Mouse (Mus musculus): ENCODE measurements around the gene Snn. TPM values are rescaled to one million over a fixed set of nuclear protein-coding genes. Genes with fewer than 3 reads are reported as not detected.

The Snn gene
- polyA plus RNA-seq, 1 experiment from 2014 or later: 133 TPM

- no peak overlapping the region for H3K9ac ChIP-seq (replicated peaks)
- 80% methylated on average over 3 of the region's 3 CpGs for WGBS
- no peak overlapping the region for H3K4me2 ChIP-seq (replicated peaks)
These were observed 35.9 kb upstream of the Snn start for GRCm38 (mm10) chr16:11024841-11025240.

GRCm38 (mm10) chr16:11028206-11028605, 32.5 kb upstream of the Snn start:
- H3K27me3 ChIP-seq: no peaks in the 10 kb centered on the region
- no peaks in the 10 kb centered on the region for H3K36me3 ChIP-seq
- ATAC-seq: no peak
- H3K4me2 ChIP-seq (replicated peaks): no peak overlapping the region
- no peaks in the 10 kb centered on the region for H3K4me1 ChIP-seq (replicated peaks)
- no peak overlapping the region for H3K9ac ChIP-seq (replicated peaks)
- WGBS: 87% methylated on average over 7 of the region's 7 CpGs
- no peaks in the 10 kb centered on the region for H3K9me3 ChIP-seq
- H3K4me3 ChIP-seq (replicated peaks): no peak overlapping the region
- no peak overlapping the region for H3K27ac ChIP-seq

More at GRCm38 (mm10) chr16:11024841-11025240, 35.9 kb upstream of the Snn start:
- Histone ChIP-seq H3K4me3 (replicated peaks) (no peak overlapping the region), H3K27me3 (no peaks in the 10 kb centered on the region), H3K36me3 (no peaks in the 10 kb centered on the region), H3K9me3 (no peaks in the 10 kb centered on the region), H3K27ac (no peak overlapping the region), H3K4me1 (replicated peaks) (0 out of 2 replicates have a peak, but pooled peaks cover 8% of the 10 kb centered on the region)
- ATAC-seq: no peak

- Histone ChIP-seq H3K27me3 (no peaks in the 10 kb centered on the region), H3K4me3 (replicated peaks) (no peak overlapping the region), H3K4me1 (replicated peaks) (no peaks in the 10 kb centered on the region), H3K36me3 (no peaks in the 10 kb centered on the region), H3K27ac (no peak overlapping the region), H3K9ac (replicated peaks) (no peak overlapping the region), H3K9me3 (no peaks in the 10 kb centered on the region), H3K4me2 (replicated peaks) (no peak overlapping the region)
- 81% methylated on average over 4 of the region's 4 CpGs for WGBS
- ATAC-seq: no peak
These were observed 29.9 kb upstream of the Snn start for GRCm38 (mm10) chr16:11030844-11031243.

DNA sequence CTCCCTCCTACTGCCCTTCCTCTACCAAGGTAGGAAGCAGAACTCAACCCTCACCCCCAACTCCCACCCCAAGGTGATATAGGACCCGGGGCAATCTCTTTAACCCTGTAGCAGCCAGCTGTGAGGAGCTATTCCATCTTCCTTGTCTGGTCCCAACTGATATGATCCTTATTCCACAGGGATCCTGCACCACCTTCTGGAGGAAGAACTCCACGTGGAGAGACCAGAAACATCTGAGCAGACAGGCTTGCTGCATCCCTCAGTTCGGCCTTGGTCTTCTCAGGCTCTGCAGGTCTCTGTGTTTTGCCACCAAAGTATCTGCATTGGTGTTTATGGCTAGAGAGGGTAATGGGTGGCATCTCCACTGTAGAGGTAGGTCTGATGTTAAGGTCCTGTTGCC, 29.4 kb upstream of the Snn start:
- WGBS: 68% methylated on average over 3 of the region's 3 CpGs

DNA sequence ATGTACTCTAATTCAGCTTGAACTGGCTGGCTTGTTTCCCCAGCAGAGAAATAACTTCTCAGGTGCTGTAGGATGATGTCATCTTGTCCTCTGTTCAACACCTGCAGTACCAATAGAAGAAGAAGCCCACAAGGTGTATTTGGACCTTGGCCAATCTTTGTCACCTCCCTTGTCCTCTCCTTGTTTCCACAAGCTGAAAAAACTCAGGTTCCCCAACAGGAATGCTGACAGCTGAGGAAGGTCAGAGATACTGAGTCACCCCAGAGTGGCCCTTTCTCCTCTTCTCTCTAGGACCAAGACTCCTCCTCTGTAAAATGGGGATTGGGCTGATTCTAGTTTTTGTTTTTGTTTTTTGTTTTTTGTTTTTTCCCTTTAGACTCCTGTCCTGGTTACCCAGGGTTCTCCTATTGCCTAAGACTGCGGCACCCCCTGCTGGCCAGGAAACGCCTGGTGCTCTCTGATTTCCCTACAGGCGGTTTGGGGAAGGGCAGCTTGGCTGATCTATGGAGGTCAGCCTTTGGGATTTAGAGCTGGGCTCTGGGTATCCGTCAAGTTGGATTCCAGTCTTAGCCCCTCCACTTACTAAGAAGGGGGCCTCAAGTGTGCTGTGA, 26.4 kb upstream of the Snn start:
- H3K27me3 ChIP-seq: no peaks in the 10 kb centered on the region
- H3K27ac ChIP-seq: no peak overlapping the region
- WGBS: 2% methylated on average over 4 of the region's 4 CpGs
- no peaks in the 10 kb centered on the region for H3K9me3 ChIP-seq
- H3K4me3 ChIP-seq (replicated peaks): no peak overlapping the region
- no peak overlapping the region for H3K4me2 ChIP-seq (replicated peaks)
- H3K4me1 ChIP-seq (replicated peaks): no peaks in the 10 kb centered on the region
- H3K36me3 ChIP-seq: no peaks in the 10 kb centered on the region
- H3K9ac ChIP-seq (replicated peaks): no peak overlapping the region
- ATAC-seq: peak; percentile 40; the same call in 1 of the 2 replicates

More for the DNA sequence above, 29.4 kb upstream of the Snn start:
- H3K9ac ChIP-seq (replicated peaks): no peak overlapping the region
- no peak overlapping the region for H3K27ac ChIP-seq
- no peaks in the 10 kb centered on the region for H3K4me1 ChIP-seq (replicated peaks)
- no peaks in the 10 kb centered on the region for H3K27me3 ChIP-seq
- no peaks in the 10 kb centered on the region for H3K9me3 ChIP-seq
- no peaks in the 10 kb centered on the region for H3K36me3 ChIP-seq
- no peak overlapping the region for H3K4me2 ChIP-seq (replicated peaks)
- no peak overlapping the region for H3K4me3 ChIP-seq (replicated peaks)
- no peak for ATAC-seq

DNA sequence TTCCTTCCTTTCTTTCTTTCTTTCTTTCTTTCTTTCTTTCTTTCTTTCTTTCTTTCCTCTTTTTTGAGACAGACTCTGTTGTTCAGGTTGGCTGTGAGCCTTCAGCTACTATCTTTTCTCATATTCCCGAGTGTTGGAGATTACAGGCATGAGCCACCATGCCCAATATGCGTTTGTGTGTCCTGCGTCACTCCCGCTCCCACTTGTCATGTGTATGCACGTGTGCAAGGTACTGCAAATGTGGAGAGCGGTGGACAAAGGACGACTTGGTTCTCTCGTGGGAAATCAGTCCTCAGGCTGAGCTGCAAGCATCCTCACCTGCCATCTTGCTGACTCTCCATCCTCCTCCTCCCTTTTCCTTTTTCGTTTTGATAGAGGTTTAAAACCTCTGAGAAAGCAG, 25.5 kb upstream of the Snn start:
- Histone ChIP-seq H3K4me2 (replicated peaks) (no peak overlapping the region), H3K4me3 (replicated peaks) (no peak overlapping the region), H3K9me3 (no peaks in the 10 kb centered on the region), H3K9ac (replicated peaks) (no peak overlapping the region), H3K36me3 (no peaks in the 10 kb centered on the region), H3K27ac (no peak overlapping the region), H3K4me1 (replicated peaks) (no peaks in the 10 kb centered on the region), H3K27me3 (no peaks in the 10 kb centered on the region)
- no peak for ATAC-seq
- WGBS: 87% methylated on average over 9 of the region's 9 CpGs

DNA sequence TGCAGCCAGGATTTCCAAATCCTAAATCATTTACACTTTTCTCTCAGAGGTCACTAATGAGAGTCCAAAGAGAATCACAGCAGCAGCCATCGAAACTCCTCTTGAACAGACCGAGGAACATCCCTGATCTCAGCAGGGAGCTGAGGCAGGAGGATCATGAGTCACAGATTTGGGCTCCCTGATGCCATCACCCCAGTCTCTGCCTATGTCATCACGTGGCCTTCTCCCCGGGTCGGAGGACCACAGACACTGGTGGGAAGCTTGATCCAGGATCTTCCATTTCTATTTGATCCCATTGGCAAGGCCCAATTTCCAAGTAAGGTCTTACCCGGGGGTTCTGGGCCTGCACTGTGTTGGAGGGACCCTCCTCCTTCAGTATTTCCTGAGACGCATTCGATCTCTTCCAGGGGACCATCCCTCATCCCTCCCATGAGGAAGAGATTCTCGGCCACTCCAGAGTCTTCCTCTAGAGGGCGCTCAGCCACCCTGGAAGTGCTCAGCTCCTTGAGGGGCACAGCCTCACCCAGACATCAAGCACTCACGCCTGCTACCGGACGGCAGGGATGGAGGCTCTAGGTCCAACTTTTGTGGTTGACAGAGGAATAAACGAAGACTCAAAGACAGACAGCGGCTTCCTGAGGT, 24.8 kb upstream of the Snn start:
- no peak overlapping the region for H3K27ac ChIP-seq
- no peak overlapping the region for H3K9ac ChIP-seq (replicated peaks)
- H3K4me1 ChIP-seq (replicated peaks): no peaks in the 10 kb centered on the region
- WGBS: 27% methylated on average over 15 of the region's 15 CpGs
- no peak overlapping the region for H3K4me2 ChIP-seq (replicated peaks)
- ATAC-seq: peak; percentile 59
- H3K4me3 ChIP-seq (replicated peaks): no peak overlapping the region
- H3K36me3 ChIP-seq: no peaks in the 10 kb centered on the region
- H3K9me3 ChIP-seq: no peaks in the 10 kb centered on the region
- no peaks in the 10 kb centered on the region for H3K27me3 ChIP-seq

DNA sequence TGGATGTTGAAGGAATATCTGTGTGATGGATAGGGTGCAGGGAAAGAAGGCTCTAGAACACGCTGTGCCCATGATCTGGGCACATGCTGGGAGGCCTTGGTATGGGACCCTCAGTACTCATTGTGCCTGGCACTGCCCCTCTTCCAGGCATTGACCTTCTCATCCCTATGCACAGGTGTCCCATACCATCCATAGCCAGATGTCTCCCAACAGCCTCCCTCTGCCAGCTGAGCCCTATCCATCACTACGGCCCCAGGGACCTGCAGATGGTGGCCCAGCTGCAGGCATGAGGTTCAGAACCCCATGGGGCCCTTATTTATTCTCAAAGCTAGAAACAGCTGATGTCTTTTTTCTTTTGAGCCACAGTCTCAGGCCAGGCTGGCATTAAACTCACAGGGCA, 20.1 kb upstream of the Snn start:
- no peaks in the 10 kb centered on the region for H3K4me1 ChIP-seq (replicated peaks)
- H3K27ac ChIP-seq: no peak overlapping the region
- H3K4me2 ChIP-seq (replicated peaks): no peak overlapping the region
- H3K4me3 ChIP-seq (replicated peaks): no peak overlapping the region
- H3K27me3 ChIP-seq: no peaks in the 10 kb centered on the region
- WGBS: 86% methylated on average over 2 of the region's 2 CpGs
- no peak for ATAC-seq
- H3K36me3 ChIP-seq: no peaks in the 10 kb centered on the region
- no peaks in the 10 kb centered on the region for H3K9me3 ChIP-seq
- H3K9ac ChIP-seq (replicated peaks): no peak overlapping the region

DNA sequence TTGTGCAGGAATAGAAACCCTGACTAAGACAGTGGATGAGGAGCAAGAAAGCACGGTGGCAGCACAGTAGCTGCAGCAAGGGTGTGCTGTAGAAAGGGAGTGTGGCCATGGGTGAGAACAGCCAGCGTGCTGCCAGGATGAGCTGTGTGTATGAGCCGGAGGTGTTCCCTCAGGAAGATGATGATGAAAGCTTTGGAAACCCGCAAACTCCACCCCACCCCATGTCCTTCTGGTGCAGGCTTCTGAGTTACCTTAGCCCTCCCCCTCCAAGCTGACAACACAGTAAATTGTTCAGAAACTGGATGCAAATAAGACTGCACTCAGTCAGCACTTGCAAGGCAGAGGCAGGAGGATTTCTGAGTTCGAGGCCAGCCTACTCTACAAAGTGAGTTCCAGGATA, 17.5 kb upstream of the Snn start:
- ATAC-seq: no peak
- 88% methylated on average over 5 of the region's 5 CpGs for WGBS

GRCm38 (mm10) chr16:11046437-11046836, 14.3 kb upstream of the Snn start:
- H3K27ac ChIP-seq: no peak overlapping the region
- no peaks in the 10 kb centered on the region for H3K36me3 ChIP-seq
- H3K9ac ChIP-seq (replicated peaks): no peak overlapping the region
- H3K4me1 ChIP-seq (replicated peaks): no peaks in the 10 kb centered on the region
- no peaks in the 10 kb centered on the region for H3K9me3 ChIP-seq
- 85% methylated on average over 7 of the region's 7 CpGs for WGBS
- H3K27me3 ChIP-seq: no peaks in the 10 kb centered on the region
- no peak overlapping the region for H3K4me2 ChIP-seq (replicated peaks)
- no peak for ATAC-seq
- H3K4me3 ChIP-seq (replicated peaks): no peak overlapping the region

More for the DNA sequence above, 17.5 kb upstream of the Snn start:
- H3K36me3 ChIP-seq: no peaks in the 10 kb centered on the region
- H3K27ac ChIP-seq: no peak overlapping the region
- no peak overlapping the region for H3K4me3 ChIP-seq (replicated peaks)
- H3K4me2 ChIP-seq (replicated peaks): no peak overlapping the region
- H3K9ac ChIP-seq (replicated peaks): no peak overlapping the region
- H3K9me3 ChIP-seq: no peaks in the 10 kb centered on the region
- H3K4me1 ChIP-seq (replicated peaks): no peaks in the 10 kb centered on the region
- H3K27me3 ChIP-seq: no peaks in the 10 kb centered on the region

DNA sequence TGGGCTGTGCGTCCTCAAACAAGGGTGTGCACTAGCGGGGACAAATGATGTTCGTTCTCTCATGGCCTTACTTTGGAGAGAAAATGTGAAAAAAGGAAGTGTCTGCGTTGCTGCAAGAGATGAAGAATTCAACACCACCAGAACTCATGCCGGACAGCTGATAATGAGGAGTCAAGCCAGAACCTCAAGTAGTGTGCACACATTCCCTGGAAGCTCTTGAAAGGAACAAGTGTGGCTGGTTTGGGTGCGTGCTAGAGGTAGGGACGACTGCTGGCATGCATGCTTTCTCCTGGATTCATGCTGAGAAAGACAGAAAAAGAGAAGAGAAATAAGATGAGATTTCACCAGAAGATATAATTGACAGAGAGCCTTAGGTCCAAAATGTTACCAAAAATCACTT, 13.6 kb upstream of the Snn start:
- H3K9ac ChIP-seq (replicated peaks): no peak overlapping the region
- WGBS: 88% methylated on average over 7 of the region's 7 CpGs
- no peak for ATAC-seq

GRCm38 (mm10) chr16:11050226-11050625, 10.5 kb upstream of the Snn start:
- H3K27me3 ChIP-seq: no peaks in the 10 kb centered on the region
- ATAC-seq: no peak
- H3K9me3 ChIP-seq: no peaks in the 10 kb centered on the region
- H3K4me2 ChIP-seq (replicated peaks): no peak overlapping the region
- H3K27ac ChIP-seq: no peak overlapping the region
- H3K4me1 ChIP-seq (replicated peaks): no peaks in the 10 kb centered on the region
- H3K9ac ChIP-seq (replicated peaks): no peak overlapping the region
- 78% methylated on average over 2 of the region's 2 CpGs for WGBS
- no peaks in the 10 kb centered on the region for H3K36me3 ChIP-seq
- H3K4me3 ChIP-seq (replicated peaks): no peak overlapping the region

More for the DNA sequence above, 13.6 kb upstream of the Snn start:
- no peaks in the 10 kb centered on the region for H3K9me3 ChIP-seq
- H3K4me2 ChIP-seq (replicated peaks): no peak overlapping the region
- H3K36me3 ChIP-seq: no peaks in the 10 kb centered on the region
- no peaks in the 10 kb centered on the region for H3K27me3 ChIP-seq
- no peak overlapping the region for H3K27ac ChIP-seq
- H3K4me3 ChIP-seq (replicated peaks): no peak overlapping the region
- no peaks in the 10 kb centered on the region for H3K4me1 ChIP-seq (replicated peaks)

- Histone ChIP-seq H3K27ac (no peak overlapping the region), H3K4me1 (replicated peaks) (no peaks in the 10 kb centered on the region), H3K9ac (replicated peaks) (no peak overlapping the region), H3K36me3 (no peaks in the 10 kb centered on the region), H3K4me3 (replicated peaks) (no peak overlapping the region), H3K9me3 (no peaks in the 10 kb centered on the region), H3K4me2 (replicated peaks) (no peak overlapping the region), H3K27me3 (no peaks in the 10 kb centered on the region)
- WGBS: 91% methylated on average over 11 of the region's 11 CpGs
- no peak for ATAC-seq
These were observed 9.6 kb upstream of the Snn start for GRCm38 (mm10) chr16:11051134-11051533.
